Mouse (Mus musculus): Measurements from ENCODE around the gene Sbno2. TPM values are rescaled to one million over a fixed set of nuclear protein-coding genes. Genes with fewer than 3 reads are reported as not detected.
"Not testable (repeated sequence)": the region's sequence is repeated elsewhere in the genome, so short reads cannot be mapped to it uniquely, and the experiment has no call there.

Gene Sbno2
- polyA plus RNA-seq, 1 experiment: 151 TPM

- H3K36me3 ChIP-seq (replicated peaks; ENCODE audit: low read length): peaks cover 2% of the 10 kb centered on the region
- no peaks in the 10 kb centered on the region for H3K9me3 ChIP-seq
- peak overlapping the region; percentile 0 for H3K4me3 ChIP-seq (replicated peaks)
- H3K27me3 ChIP-seq (replicated peaks): no peaks in the 10 kb centered on the region
- H3K4me1 ChIP-seq: peaks cover 88% of the 10 kb centered on the region
- TF ChIP-seq GATA1 (IDR thresholded peaks at IDR 0.05; ENCODE audit: borderline replicate concordance, low read length) (no peak), FLI1 (IDR thresholded peaks at IDR 0.05; ENCODE audit: low read length) (no peak)
Observed at GRCm38 (mm10) chr10:80045766-80046165, 59.6 kb downstream of the Sbno2 start.

GRCm38 (mm10) chr10:80045364-80045763, 60.0 kb downstream of the Sbno2 start:
- not testable (repeated sequence) for H3K27me3 ChIP-seq (replicated peaks); H3K9me3 ChIP-seq; H3K36me3 ChIP-seq (replicated peaks; ENCODE audit: low read length)
- Histone ChIP-seq H3K4me3 (replicated peaks) (peak overlapping the region; percentile 0), H3K4me1 (peaks cover 87% of the 10 kb centered on the region)

GRCm38 (mm10) chr10:80044087-80044486, 61.3 kb downstream of the Sbno2 start:
- H3K27me3 ChIP-seq (replicated peaks): no peaks in the 10 kb centered on the region
- H3K4me3 ChIP-seq (replicated peaks): peak overlapping the region; percentile 72
- TF ChIP-seq FLI1 (IDR thresholded peaks at IDR 0.05; ENCODE audit: low read length): no peak
- no peak for TF ChIP-seq GATA1 (IDR thresholded peaks at IDR 0.05; ENCODE audit: borderline replicate concordance, low read length)
- H3K36me3 ChIP-seq (replicated peaks; ENCODE audit: low read length): peaks cover 2% of the 10 kb centered on the region
- no peaks in the 10 kb centered on the region for H3K9me3 ChIP-seq
- H3K4me1 ChIP-seq: peaks cover 81% of the 10 kb centered on the region

GRCm38 (mm10) chr10:80041409-80042060, 63.8 kb downstream of the Sbno2 start:
- H3K27me3 ChIP-seq (replicated peaks); H3K4me3 ChIP-seq (replicated peaks); H3K9me3 ChIP-seq: not testable (repeated sequence)
- peaks cover 24% of the 10 kb centered on the region for H3K36me3 ChIP-seq (replicated peaks; ENCODE audit: low read length)
- H3K4me1 ChIP-seq: peaks cover 78% of the 10 kb centered on the region

GRCm38 (mm10) chr10:80039559-80039979, 65.8 kb downstream of the Sbno2 start, which contains the start of gene Polr2e:
Gene Polr2e (minus strand): TSS chr10:80039795.
- Histone ChIP-seq H3K4me1 (peaks cover 84% of the 10 kb centered on the region), H3K27me3 (replicated peaks) (no peaks in the 10 kb centered on the region)
- no peak for TF ChIP-seq GATA1 (IDR thresholded peaks at IDR 0.05; ENCODE audit: borderline replicate concordance, low read length)
- no peak for TF ChIP-seq FLI1 (IDR thresholded peaks at IDR 0.05; ENCODE audit: low read length)

GRCm38 (mm10) chr10:80036832-80037231, 68.5 kb downstream of the Sbno2 start:
- Histone ChIP-seq H3K9me3 (no peaks in the 10 kb centered on the region), H3K4me1 (peaks cover 86% of the 10 kb centered on the region), H3K27me3 (replicated peaks) (no peaks in the 10 kb centered on the region), H3K4me3 (replicated peaks) (peak overlapping the region; percentile 64), H3K36me3 (replicated peaks; ENCODE audit: low read length) (peaks cover 71% of the 10 kb centered on the region)
- TF ChIP-seq FLI1 (IDR thresholded peaks at IDR 0.05; ENCODE audit: low read length): no peak
- no peak for TF ChIP-seq GATA1 (IDR thresholded peaks at IDR 0.05; ENCODE audit: borderline replicate concordance, low read length)

More at GRCm38 (mm10) chr10:80039559-80039979, 65.8 kb downstream of the Sbno2 start, which contains the start of gene Polr2e:
- H3K36me3 ChIP-seq (replicated peaks; ENCODE audit: low read length): peaks cover 44% of the 10 kb centered on the region
- peak within 1 kb of the TSS; percentile 97 for H3K4me3 ChIP-seq (replicated peaks)
- no peaks in the 10 kb centered on the region for H3K9me3 ChIP-seq

GRCm38 (mm10) chr10:80035686-80036085, 69.7 kb downstream of the Sbno2 start:
- H3K9me3 ChIP-seq: no peaks in the 10 kb centered on the region
- TF ChIP-seq GATA1 (IDR thresholded peaks at IDR 0.05; ENCODE audit: borderline replicate concordance, low read length) (no peak), FLI1 (IDR thresholded peaks at IDR 0.05; ENCODE audit: low read length) (no peak)
- peaks cover 90% of the 10 kb centered on the region for H3K4me1 ChIP-seq
- peaks cover 81% of the 10 kb centered on the region for H3K36me3 ChIP-seq (replicated peaks; ENCODE audit: low read length)
- H3K27me3 ChIP-seq (replicated peaks): no peaks in the 10 kb centered on the region
- H3K4me3 ChIP-seq (replicated peaks): peak overlapping the region; percentile 75

- Histone ChIP-seq H3K36me3 (replicated peaks; ENCODE audit: low read length) (peaks cover 86% of the 10 kb centered on the region), H3K4me3 (replicated peaks) (peak overlapping the region; percentile 75), H3K27me3 (replicated peaks) (no peaks in the 10 kb centered on the region), H3K9me3 (no peaks in the 10 kb centered on the region), H3K4me1 (peaks cover 91% of the 10 kb centered on the region)
- TF ChIP-seq GATA1 (IDR thresholded peaks at IDR 0.05; ENCODE audit: borderline replicate concordance, low read length): no peak
- TF ChIP-seq FLI1 (IDR thresholded peaks at IDR 0.05; ENCODE audit: low read length): no peak
Observed at GRCm38 (mm10) chr10:80035148-80035547, 70.2 kb downstream of the Sbno2 start.

- TF ChIP-seq FLI1 (IDR thresholded peaks at IDR 0.05; ENCODE audit: low read length) (no peak), GATA1 (IDR thresholded peaks at IDR 0.05; ENCODE audit: borderline replicate concordance, low read length) (no peak)
- H3K4me3 ChIP-seq (replicated peaks): peak overlapping the region; percentile 83
- H3K27me3 ChIP-seq (replicated peaks): no peaks in the 10 kb centered on the region
- no peaks in the 10 kb centered on the region for H3K9me3 ChIP-seq
- peaks cover 99% of the 10 kb centered on the region for H3K4me1 ChIP-seq
- peaks cover 99% of the 10 kb centered on the region for H3K36me3 ChIP-seq (replicated peaks; ENCODE audit: low read length)
Observed at GRCm38 (mm10) chr10:80033511-80034391, 71.6 kb downstream of the Sbno2 start.

All from megakaryocyte, embryonic 14.5 days (primary cell).